Mouse (Mus musculus): ENCODE data around the gene Pspn. TPM values are rescaled to one million over a fixed set of nuclear protein-coding genes. Genes with fewer than 3 reads are reported as not detected.
A peak's percentile ranks its signal among the peaks of the same experiment; 100 is the strongest.

Pspn gene
- total RNA-seq, 2 experiments from 2014 or later, result 4.6 TPM; not detected in 1

GRCm38 (mm10) chr17:56973956-56974707 is 25.7 kb downstream of the Pspn start:
- ATAC-seq (replicated peaks; ENCODE audit: low FRiP score, low TSS enrichment, poor library complexity, severe bottlenecking), result 0 out of 2 replicates have a peak, but pooled peaks have one; percentile 24

GRCm38 (mm10) chr17:56970081-56970480 is 29.7 kb downstream of the Pspn start:
- no peak for ATAC-seq (replicated peaks; ENCODE audit: low FRiP score, low TSS enrichment, poor library complexity, severe bottlenecking)

- no peak for ATAC-seq (replicated peaks; ENCODE audit: low FRiP score, low TSS enrichment, poor library complexity, severe bottlenecking)
Observed at GRCm38 (mm10) chr17:56969321-56969720, 30.5 kb downstream of the Pspn start.

GRCm38 (mm10) chr17:56963646-56964045 is 36.2 kb downstream of the Pspn start:
- ATAC-seq (replicated peaks; ENCODE audit: low FRiP score, low TSS enrichment, poor library complexity, severe bottlenecking), result no peak

- ATAC-seq (replicated peaks; ENCODE audit: low FRiP score, low TSS enrichment, poor library complexity, severe bottlenecking), result no peak
Observed at GRCm38 (mm10) chr17:56962642-56963405, 37.0 kb downstream of the Pspn start.

- ATAC-seq (replicated peaks; ENCODE audit: low FRiP score, low TSS enrichment, poor library complexity, severe bottlenecking), result no peak
Observed at GRCm38 (mm10) chr17:56961880-56962279, 37.9 kb downstream of the Pspn start.

GRCm38 (mm10) chr17:56958667-56959066 is 41.2 kb downstream of the Pspn start:
- no peak for ATAC-seq (replicated peaks; ENCODE audit: low FRiP score, low TSS enrichment, poor library complexity, severe bottlenecking)

GRCm38 (mm10) chr17:56957763-56958429 is 41.9 kb downstream of the Pspn start:
- peak; percentile 97 for ATAC-seq (replicated peaks; ENCODE audit: low FRiP score, low TSS enrichment, poor library complexity, severe bottlenecking)

GRCm38 (mm10) chr17:56954871-56955270 is 44.9 kb downstream of the Pspn start:
- no peak for ATAC-seq (replicated peaks; ENCODE audit: low FRiP score, low TSS enrichment, poor library complexity, severe bottlenecking)

GRCm38 (mm10) chr17:56952639-56953038 is 47.2 kb downstream of the Pspn start:
- ATAC-seq (replicated peaks; ENCODE audit: low FRiP score, low TSS enrichment, poor library complexity, severe bottlenecking), result no peak

- ATAC-seq (replicated peaks; ENCODE audit: low FRiP score, low TSS enrichment, poor library complexity, severe bottlenecking), result peak; percentile 74
Observed at GRCm38 (mm10) chr17:56950915-56951314, 48.9 kb downstream of the Pspn start.

Other genes starting within 250 kb of the Pspn start
- gene Nrtn, start 242.5 kb downstream of the Pspn start, total RNA-seq (2014; fragmentation: Nextera tagmentation), result not detected in 2 replicates
- not detected in 2 replicates for gene Nrtn, start 242.5 kb downstream of the Pspn start, total RNA-seq (2017)
- 21.6 and 28.6 TPM in 2 replicates for gene Dus3l, start 235.3 kb downstream of the Pspn start, total RNA-seq (2014; fragmentation: Nextera tagmentation)
- 13.9 and 17.9 TPM in 2 replicates for gene Dus3l, start 235.3 kb downstream of the Pspn start, total RNA-seq (2017)
- 5.4 and 6.6 TPM in 2 replicates for gene Prr22, start 229.8 kb downstream of the Pspn start, total RNA-seq (2014; fragmentation: Nextera tagmentation)
- gene Prr22, start 229.8 kb downstream of the Pspn start, total RNA-seq (2017), result 1.3 and 2.3 TPM in 2 replicates
- gene Rfx2, start 169.0 kb downstream of the Pspn start, total RNA-seq (2014; fragmentation: Nextera tagmentation), result 23.0 and 29.3 TPM in 2 replicates
- 4.7 and 10.5 TPM in 2 replicates for gene Rfx2, start 169.0 kb downstream of the Pspn start, total RNA-seq (2017)
- not detected in 2 replicates for gene Acsbg2, start 125.6 kb downstream of the Pspn start, total RNA-seq (2014; fragmentation: Nextera tagmentation)
- gene Acsbg2, start 125.6 kb downstream of the Pspn start, total RNA-seq (2017), result not detected in 2 replicates
- gene 1700061G19Rik, start 124.5 kb downstream of the Pspn start, total RNA-seq (2014; fragmentation: Nextera tagmentation), result not detected in 2 replicates
- not detected in 2 replicates for gene 1700061G19Rik, start 124.5 kb downstream of the Pspn start, total RNA-seq (2017)
- 24.1 and 33.2 TPM in 2 replicates for gene Mllt1, start 64.6 kb downstream of the Pspn start, total RNA-seq (2014; fragmentation: Nextera tagmentation)
- 12.2 and 17.3 TPM in 2 replicates for gene Mllt1, start 64.6 kb downstream of the Pspn start, total RNA-seq (2017)
- not detected in 2 replicates for gene Acer1, start 17.9 kb downstream of the Pspn start, total RNA-seq (2014; fragmentation: Nextera tagmentation)
- gene Acer1, start 17.9 kb downstream of the Pspn start, total RNA-seq (2017), result not detected in 2 replicates
- 89.2 and 116 TPM in 2 replicates for gene Clpp, start 9.7 kb downstream of the Pspn start, total RNA-seq (2014; fragmentation: Nextera tagmentation)
- gene Clpp, start 9.7 kb downstream of the Pspn start, total RNA-seq (2017), result 83.2 and 135 TPM in 2 replicates
- 25.2 and 26.4 TPM in 2 replicates for gene Alkbh7, start 2.7 kb downstream of the Pspn start, total RNA-seq (2014; fragmentation: Nextera tagmentation)
- 19.1 and 25.8 TPM in 2 replicates for gene Alkbh7, start 2.7 kb downstream of the Pspn start, total RNA-seq (2017)
- 112 and 139 TPM in 2 replicates for gene Gtf2f1, start 11.3 kb upstream of the Pspn start, total RNA-seq (2014; fragmentation: Nextera tagmentation)
- gene Gtf2f1, start 11.3 kb upstream of the Pspn start, total RNA-seq (2017), result 214 and 264 TPM in 2 replicates
- gene Gm17949, start 11.5 kb upstream of the Pspn start, total RNA-seq (2014; fragmentation: Nextera tagmentation), result not detected in 2 replicates
- gene Gm17949, start 11.5 kb upstream of the Pspn start, total RNA-seq (2017), result not detected in 2 replicates
- 211 and 252 TPM in 2 replicates for gene Khsrp, start 31.5 kb upstream of the Pspn start, total RNA-seq (2014; fragmentation: Nextera tagmentation)
- gene Khsrp, start 31.5 kb upstream of the Pspn start, total RNA-seq (2017), result 92.4 and 128 TPM in 2 replicates
- not detected in 2 replicates for gene Slc25a41, start 41.6 kb upstream of the Pspn start, total RNA-seq (2014; fragmentation: Nextera tagmentation)
- 0.91 TPM in 1 of 2 replicates, not detected in the other for gene Slc25a41, start 41.6 kb upstream of the Pspn start, total RNA-seq (2017)
- gene Crb3, start 59.1 kb upstream of the Pspn start, total RNA-seq (2014; fragmentation: Nextera tagmentation), result not detected in 2 replicates
- not detected in 2 replicates for gene Crb3, start 59.1 kb upstream of the Pspn start, total RNA-seq (2017)
- gene Slc25a23, start 59.8 kb upstream of the Pspn start, total RNA-seq (2014; fragmentation: Nextera tagmentation), result 17.9 and 21.2 TPM in 2 replicates
- gene Slc25a23, start 59.8 kb upstream of the Pspn start, total RNA-seq (2017), result 3.0 and 6.2 TPM in 2 replicates
- 20.4 and 33.4 TPM in 2 replicates for gene Dennd1c, start 78.5 kb upstream of the Pspn start, total RNA-seq (2014; fragmentation: Nextera tagmentation)
- gene Dennd1c, start 78.5 kb upstream of the Pspn start, total RNA-seq (2017), result 0.65 and 1.8 TPM in 2 replicates
- gene Tubb4a, start 87.8 kb upstream of the Pspn start, total RNA-seq (2014; fragmentation: Nextera tagmentation), result not detected in 2 replicates
- 0.08 TPM in 1 of 2 replicates, not detected in the other for gene Tubb4a, start 87.8 kb upstream of the Pspn start, total RNA-seq (2017)
- not detected in 2 replicates for gene Tnfsf9, start 105.3 kb upstream of the Pspn start, total RNA-seq (2014; fragmentation: Nextera tagmentation)
- not detected in 2 replicates for gene Tnfsf9, start 105.3 kb upstream of the Pspn start, total RNA-seq (2017)
- gene Cd70, start 149.8 kb upstream of the Pspn start, total RNA-seq (2014; fragmentation: Nextera tagmentation), result not detected in 2 replicates
- not detected in 2 replicates for gene Cd70, start 149.8 kb upstream of the Pspn start, total RNA-seq (2017)
- 1.0 and 1.2 TPM in 2 replicates for gene Tnfsf14, start 194.2 kb upstream of the Pspn start, total RNA-seq (2014; fragmentation: Nextera tagmentation)
- gene Tnfsf14, start 194.2 kb upstream of the Pspn start, total RNA-seq (2017), result 0.99 and 1.6 TPM in 2 replicates
- 8.9 TPM in 1 of 2 replicates, not detected in the other for gene C3, start 228.1 kb upstream of the Pspn start, total RNA-seq (2014; fragmentation: Nextera tagmentation)
- 1.7 and 7.1 TPM in 2 replicates for gene C3, start 228.1 kb upstream of the Pspn start, total RNA-seq (2017)
- 18.7 and 23.9 TPM in 2 replicates for gene Gpr108, start 248.4 kb upstream of the Pspn start, total RNA-seq (2014; fragmentation: Nextera tagmentation)
- 6.2 and 10.6 TPM in 2 replicates for gene Gpr108, start 248.4 kb upstream of the Pspn start, total RNA-seq (2017)
- gene Trip10, start 249.4 kb upstream of the Pspn start, total RNA-seq (2014; fragmentation: Nextera tagmentation), result 3.9 and 4.5 TPM in 2 replicates
- 8.3 and 10.0 TPM in 2 replicates for gene Trip10, start 249.4 kb upstream of the Pspn start, total RNA-seq (2017)

All from megakaryocyte-erythroid progenitor cell, adult 5-6 weeks (primary cell).